Mouse (Mus musculus): Measurements from ENCODE around the gene Spats2. TPM values are rescaled to one million over a fixed set of nuclear protein-coding genes. Genes with fewer than 3 reads are reported as not detected.
A peak's percentile ranks its signal among the peaks of the same experiment; 100 is the strongest.
"Not testable (repeated sequence)": the region's sequence is repeated elsewhere in the genome, so short reads cannot be mapped to it uniquely, and the experiment has no call there.

Spats2 gene
- 59.5 and 64.9 TPM in 2 replicates for polyA plus RNA-seq (2014; fragmentation: Nextera tagmentation; extraction: Ambion mirVana)

- Histone ChIP-seq H3K36me3 (ENCODE audit: control insufficient read depth, insufficient read depth, low read length) (no peaks in the 10 kb centered on the region), H3K9ac (ENCODE audit: low read depth, low read length) (peak within 1 kb of the TSS; percentile 90), H3K9me3 (ENCODE audit: control insufficient read depth, low read length) (no peaks in the 10 kb centered on the region), H3K4me3 (ENCODE audit: low read depth, low read length) (peak within 1 kb of the TSS; percentile 88), H3K4me2 (replicated peaks; ENCODE audit: low read depth, low read length) (peak within 1 kb of the TSS; percentile 70), H3K4me1 (replicated peaks; ENCODE audit: control insufficient read depth, insufficient read depth, low read length) (peaks cover 3% of the 10 kb centered on the region), H3K27me3 (ENCODE audit: control insufficient read depth, insufficient read depth, low read length) (no peaks in the 10 kb centered on the region), H3K27ac (ENCODE audit: low read depth, low read length) (peak within 1 kb of the TSS; percentile 98)
- DNase-seq (ENCODE audit: low spot score) (no peak), ATAC-seq (ENCODE audit: low FRiP score) (no peak)
- WGBS = 1% methylated on average over 12 of the region's 12 CpGs
Measured at GRCm38 (mm10) chr15:99125711-99126080, at the start of gene Spats2. Gene Spats2 (plus strand): TSS chr15:99125916.

GRCm38 (mm10) chr15:99076011-99076410 lies 49.7 kb upstream of the Spats2 start:
- H3K9ac ChIP-seq (ENCODE audit: low read depth, low read length); H3K27ac ChIP-seq (ENCODE audit: low read depth, low read length); DNase-seq (ENCODE audit: low spot score); ATAC-seq (ENCODE audit: low FRiP score); H3K27me3 ChIP-seq (ENCODE audit: control insufficient read depth, insufficient read depth, low read length); H3K4me2 ChIP-seq (replicated peaks; ENCODE audit: low read depth, low read length); H3K4me1 ChIP-seq (replicated peaks; ENCODE audit: control insufficient read depth, insufficient read depth, low read length); H3K36me3 ChIP-seq (ENCODE audit: control insufficient read depth, insufficient read depth, low read length); H3K9me3 ChIP-seq (ENCODE audit: control insufficient read depth, low read length): not testable (repeated sequence)
- peak overlapping the region; percentile 69 for H3K4me3 ChIP-seq (ENCODE audit: low read depth, low read length)
- WGBS = 97% methylated on average over 3 of the region's 3 CpGs

- no peak overlapping the region for H3K4me3 ChIP-seq (ENCODE audit: low read depth, low read length)
- no peaks in the 10 kb centered on the region for H3K9me3 ChIP-seq (ENCODE audit: control insufficient read depth, low read length)
- DNase-seq (ENCODE audit: low spot score) = no peak
- WGBS = 79% methylated on average over 15 of the region's 15 CpGs
- no peak for ATAC-seq (ENCODE audit: low FRiP score)
- H3K27me3 ChIP-seq (ENCODE audit: control insufficient read depth, insufficient read depth, low read length) = no peaks in the 10 kb centered on the region; the same call in 1 of the 2 replicates
- peaks cover 4% of the 10 kb centered on the region for H3K4me1 ChIP-seq (replicated peaks; ENCODE audit: control insufficient read depth, insufficient read depth, low read length)
- H3K36me3 ChIP-seq (ENCODE audit: control insufficient read depth, insufficient read depth, low read length) = 0 out of 2 replicates have a peak, but pooled peaks cover 3% of the 10 kb centered on the region
- H3K4me2 ChIP-seq (replicated peaks; ENCODE audit: low read depth, low read length) = no peak overlapping the region
- no peak overlapping the region for H3K27ac ChIP-seq (ENCODE audit: low read depth, low read length)
- H3K9ac ChIP-seq (ENCODE audit: low read depth, low read length) = no peak overlapping the region
Measured at GRCm38 (mm10) chr15:99078181-99078910, 47.4 kb upstream of the Spats2 start.

GRCm38 (mm10) chr15:99079804-99080203 lies 45.9 kb upstream of the Spats2 start:
- Histone ChIP-seq H3K4me3 (ENCODE audit: low read depth, low read length) (no peak overlapping the region), H3K36me3 (ENCODE audit: control insufficient read depth, insufficient read depth, low read length) (0 out of 2 replicates have a peak, but pooled peaks cover 3% of the 10 kb centered on the region), H3K27ac (ENCODE audit: low read depth, low read length) (no peak overlapping the region), H3K4me1 (replicated peaks; ENCODE audit: control insufficient read depth, insufficient read depth, low read length) (peaks cover 4% of the 10 kb centered on the region), H3K4me2 (replicated peaks; ENCODE audit: low read depth, low read length) (no peak overlapping the region), H3K9me3 (ENCODE audit: control insufficient read depth, low read length) (no peaks in the 10 kb centered on the region), H3K27me3 (ENCODE audit: control insufficient read depth, insufficient read depth, low read length) (peaks cover 13% of the 10 kb centered on the region), H3K9ac (ENCODE audit: low read depth, low read length) (no peak overlapping the region)
- ATAC-seq (ENCODE audit: low FRiP score) = no peak
- DNase-seq (ENCODE audit: low spot score) = no peak
- 88% methylated on average over 3 of the region's 3 CpGs for WGBS

GRCm38 (mm10) chr15:99082322-99082721 lies 43.4 kb upstream of the Spats2 start:
- Histone ChIP-seq H3K27ac (ENCODE audit: low read depth, low read length) (no peak overlapping the region), H3K9ac (ENCODE audit: low read depth, low read length) (no peak overlapping the region), H3K4me3 (ENCODE audit: low read depth, low read length) (no peak overlapping the region), H3K36me3 (ENCODE audit: control insufficient read depth, insufficient read depth, low read length) (0 out of 2 replicates have a peak, but pooled peaks cover 3% of the 10 kb centered on the region), H3K4me2 (replicated peaks; ENCODE audit: low read depth, low read length) (no peak overlapping the region), H3K27me3 (ENCODE audit: control insufficient read depth, insufficient read depth, low read length) (peaks cover 35% of the 10 kb centered on the region), H3K4me1 (replicated peaks; ENCODE audit: control insufficient read depth, insufficient read depth, low read length) (no peaks in the 10 kb centered on the region), H3K9me3 (ENCODE audit: control insufficient read depth, low read length) (no peaks in the 10 kb centered on the region)
- WGBS = 93% methylated on average over 12 of the region's 12 CpGs
- no peak for ATAC-seq (ENCODE audit: low FRiP score)
- DNase-seq (ENCODE audit: low spot score) = no peak

GRCm38 (mm10) chr15:99082840-99083239 lies 42.9 kb upstream of the Spats2 start:
- DNase-seq (ENCODE audit: low spot score) (no peak), ATAC-seq (ENCODE audit: low FRiP score) (no peak)
- 88% methylated on average over 16 of the region's 16 CpGs for WGBS
- no peaks in the 10 kb centered on the region for H3K4me1 ChIP-seq (replicated peaks; ENCODE audit: control insufficient read depth, insufficient read depth, low read length)
- no peak overlapping the region for H3K9ac ChIP-seq (ENCODE audit: low read depth, low read length)
- no peaks in the 10 kb centered on the region for H3K9me3 ChIP-seq (ENCODE audit: control insufficient read depth, low read length)
- H3K27me3 ChIP-seq (ENCODE audit: control insufficient read depth, insufficient read depth, low read length) = peaks cover 40% of the 10 kb centered on the region
- no peak overlapping the region for H3K27ac ChIP-seq (ENCODE audit: low read depth, low read length)
- H3K4me3 ChIP-seq (ENCODE audit: low read depth, low read length) = no peak overlapping the region
- H3K4me2 ChIP-seq (replicated peaks; ENCODE audit: low read depth, low read length) = no peak overlapping the region
- 0 out of 2 replicates have a peak, but pooled peaks cover 3% of the 10 kb centered on the region for H3K36me3 ChIP-seq (ENCODE audit: control insufficient read depth, insufficient read depth, low read length)

GRCm38 (mm10) chr15:99083258-99083657 lies 42.5 kb upstream of the Spats2 start:
- Histone ChIP-seq H3K36me3 (ENCODE audit: control insufficient read depth, insufficient read depth, low read length) (no peaks in the 10 kb centered on the region), H3K27ac (ENCODE audit: low read depth, low read length) (no peak overlapping the region), H3K4me1 (replicated peaks; ENCODE audit: control insufficient read depth, insufficient read depth, low read length) (peaks cover 2% of the 10 kb centered on the region), H3K27me3 (ENCODE audit: control insufficient read depth, insufficient read depth, low read length) (peaks cover 45% of the 10 kb centered on the region), H3K9me3 (ENCODE audit: control insufficient read depth, low read length) (no peaks in the 10 kb centered on the region), H3K4me2 (replicated peaks; ENCODE audit: low read depth, low read length) (no peak overlapping the region), H3K4me3 (ENCODE audit: low read depth, low read length) (no peak overlapping the region), H3K9ac (ENCODE audit: low read depth, low read length) (no peak overlapping the region)
- WGBS = 68% methylated on average over 9 of the region's 9 CpGs
- ATAC-seq (ENCODE audit: low FRiP score) (no peak), DNase-seq (ENCODE audit: low spot score) (peak; percentile 64)

- Histone ChIP-seq H3K36me3 (ENCODE audit: control insufficient read depth, insufficient read depth, low read length) (no peaks in the 10 kb centered on the region), H3K9me3 (ENCODE audit: control insufficient read depth, low read length) (no peaks in the 10 kb centered on the region), H3K4me3 (ENCODE audit: low read depth, low read length) (no peak overlapping the region), H3K27ac (ENCODE audit: low read depth, low read length) (no peak overlapping the region), H3K9ac (ENCODE audit: low read depth, low read length) (no peak overlapping the region), H3K4me1 (replicated peaks; ENCODE audit: control insufficient read depth, insufficient read depth, low read length) (peaks cover 10% of the 10 kb centered on the region), H3K27me3 (ENCODE audit: control insufficient read depth, insufficient read depth, low read length) (peaks cover 52% of the 10 kb centered on the region), H3K4me2 (replicated peaks; ENCODE audit: low read depth, low read length) (peak overlapping the region; percentile 25)
- DNase-seq (ENCODE audit: low spot score) (peak; percentile 36), ATAC-seq (ENCODE audit: low FRiP score) (no peak)
- 11% methylated on average over 11 of the region's 11 CpGs for WGBS
Measured at GRCm38 (mm10) chr15:99083867-99084557, 41.7 kb upstream of the Spats2 start.

All from hindbrain, embryonic 11.5 days (tissue).